24 mouse cellular contexts compared by ENCODE assay signal in genomic region chr2:133499904-133500303, GRCm38 (mm10). TPM values are rescaled to one million over a fixed set of nuclear protein-coding genes. Genes with fewer than 3 reads are reported as not detected.
DNase-seq lines count a peak whose midpoint lies in the region; ATAC-seq lines count a peak whose summit lies in the region.
"Had no signal": no experiment of that assay in that cellular context is flagged by ENCODE, and none has a peak within 500 bp of the region (broad histone marks: within the 10 kb centered on the region; RNA-seq: fewer than 3 reads in every experiment).

No protein-coding gene starts in this region.

- H3K9ac ChIP-seq in forebrain, embryonic 13.5 days: no peak overlapping the region
- H3K9ac ChIP-seq: embryonic facial prominence, embryonic 13.5 days; forebrain, embryonic 12.5 days; forebrain, postnatal 0 days; heart, embryonic 12.5 days; hindbrain, embryonic 14.5 days had no signal

- no peak for ATAC-seq in forebrain, embryonic 13.5 days
- ATAC-seq: activated CD4-positive, CD25-positive, alpha-beta regulatory T cell, adult 4 months; CD4-positive, CD25-positive, alpha-beta regulatory T cell, adult 4 months; forebrain, postnatal 0 days; Patski had no signal

- 83% methylated on average over 3 of the region's 3 CpGs for WGBS in forebrain, embryonic 13.5 days

- H3K4me3 ChIP-seq in forebrain, embryonic 13.5 days: no peak overlapping the region
- H3K4me3 ChIP-seq: embryonic facial prominence, embryonic 13.5 days; forebrain, embryonic 12.5 days; heart, embryonic 12.5 days; hindbrain, embryonic 10.5 days had no signal

- no peaks in the 10 kb centered on the region for H3K27me3 ChIP-seq in forebrain, embryonic 13.5 days
- H3K27me3 ChIP-seq: embryonic facial prominence, embryonic 13.5 days; forebrain, embryonic 12.5 days; heart, embryonic 12.5 days; Patski had no signal

- H3K9me3 ChIP-seq in forebrain, embryonic 13.5 days (replicated peaks): no peaks in the 10 kb centered on the region
- H3K9me3 ChIP-seq: embryonic facial prominence, embryonic 13.5 days; forebrain, embryonic 12.5 days; heart, embryonic 12.5 days; hindbrain, embryonic 10.5 days had no signal

- peak; percentile 87 to 95 for DNase-seq in adrenal gland, adult (ENCODE audit: inconsistent age in 2 of 2, low spot score in 1 of 2)
- DNase-seq in adrenal gland, postnatal 4 days (ENCODE audit: low spot score in 2 of 2): no peak
- DNase-seq in testis, postnatal 14 days (ENCODE audit: low spot score): peak; percentile 7
- DNase-seq in testis, postnatal 10 days (ENCODE audit: low spot score): no peak
- peak; percentile 51 for DNase-seq in adrenal gland, postnatal 25 days
- DNase-seq in right cerebral cortex, postnatal 25 days: no peak
- no peak for DNase-seq in cerebellum, postnatal 14 days
- DNase-seq: B cell, adult 2 months; cerebellum, adult 11-12 months; cerebellum, adult 9-10 months; cerebellum, postnatal 36 days; forebrain, postnatal 0 days; gastrocnemius, postnatal 25 days had no signal

- H3K27ac ChIP-seq in forebrain, embryonic 13.5 days: no peak overlapping the region
- H3K27ac ChIP-seq: embryonic facial prominence, embryonic 13.5 days; forebrain, embryonic 12.5 days; hindbrain, embryonic 10.5 days; hindbrain, embryonic 14.5 days had no signal

- no peaks in the 10 kb centered on the region for H3K4me1 ChIP-seq in forebrain, embryonic 13.5 days
- H3K4me1 ChIP-seq: embryonic facial prominence, embryonic 13.5 days; forebrain, embryonic 12.5 days; hindbrain, embryonic 10.5 days had no signal

- no peak overlapping the region for H3K4me2 ChIP-seq in forebrain, embryonic 13.5 days
- H3K4me2 ChIP-seq: embryonic facial prominence, embryonic 13.5 days; forebrain, embryonic 12.5 days; heart, embryonic 12.5 days; hindbrain, embryonic 14.5 days had no signal

- H3K36me3 ChIP-seq in forebrain, embryonic 13.5 days (ENCODE audit: poor library complexity, severe bottlenecking): no peaks in the 10 kb centered on the region
- H3K36me3 ChIP-seq: embryonic facial prominence, embryonic 13.5 days; forebrain, embryonic 12.5 days; G1E; heart, embryonic 12.5 days; hindbrain, embryonic 10.5 days had no signal

RNA-seq across cellular contexts. Expression of gene Bmp2, which starts 52.1 kb away (rescaled TPM):
- total RNA-seq in adrenal gland, postnatal 4 days (2021): 10 to 100 TPM; 18.5 to 21.3 TPM
- total RNA-seq in adrenal gland, postnatal 25 days (2021): 17.2 and 18.1 TPM in 2 replicates
- 0.67 and 0.94 TPM in 2 replicates for polyA plus RNA-seq in forebrain, embryonic 13.5 days (2015; fragmentation: Nextera tagmentation; extraction: Ambion mirVana)
- total RNA-seq: granulocyte monocyte progenitor cell, adult 5-6 weeks had no signal
- polyA plus RNA-seq: activated CD4-positive, CD25-positive, alpha-beta regulatory T cell, adult 4 months; CD4-positive, CD25-positive, alpha-beta regulatory T cell, adult 4 months; G1E had no signal

Comparison
In these comparisons a context has a peak if more than half of its experiments do, and no peak if none do; other contexts are left out.
1. DNase-seq: peak in adrenal gland, adult (2 of 2), testis, postnatal 14 days (single experiment) and adrenal gland, postnatal 25 days (single experiment); none in adrenal gland, postnatal 4 days (0 of 2), testis, postnatal 10 days (single experiment), right cerebral cortex, postnatal 25 days (single experiment) and cerebellum, postnatal 14 days (0 of 2).